Mouse (Mus musculus): ENCODE data around the gene Dph2. TPM values are rescaled to one million over a fixed set of nuclear protein-coding genes. Genes with fewer than 3 reads are reported as not detected.

Dph2 gene
- total and polyA plus RNA-seq, 3 experiments: 25.2 to 27.2 TPM; not detected in 1

GRCm38 (mm10) chr4:117860570-117860969 lies 31.3 kb downstream of the Dph2 start:
- no peaks in the 10 kb centered on the region for H3K79me2 ChIP-seq (ENCODE audit: control insufficient read depth, insufficient read depth, low read length, poor library complexity)
- no peak overlapping the region for H3K9ac ChIP-seq (ENCODE audit: control insufficient read depth, low read depth, low read length, poor library complexity, severe bottlenecking)
- no peaks in the 10 kb centered on the region; a peak in 1 of 4 replicates for H3K36me3 ChIP-seq (ENCODE audit: control insufficient read depth in 1 of 2, insufficient read depth in 2 of 2, low read length in 2 of 2)
- TF ChIP-seq CHD1 (IDR thresholded peaks at IDR 0.05; ENCODE audit: low read depth, low read length) (no peak), HCFC1 (IDR thresholded peaks at IDR 0.05; ENCODE audit: low read depth, low read length) (no peak), CTCF (IDR thresholded peaks at IDR 0.05 in 2 of 3, conservative IDR thresholded peaks at IDR 0.05 in 1 of 3; ENCODE audit: control insufficient read depth in 1 of 3, insufficient read depth in 1 of 3, low read depth in 2 of 3, low read length in 3 of 3, poor library complexity in 1 of 3, severe bottlenecking in 1 of 3) (no peak), MXI1 (IDR thresholded peaks at IDR 0.05; ENCODE audit: low read depth, low read length) (no peak), E2F4 (IDR thresholded peaks at IDR 0.05; ENCODE audit: borderline replicate concordance, low read depth, low read length) (no peak), CHD2 (IDR thresholded peaks at IDR 0.05; ENCODE audit: low read length) (no peak), POLR2AphosphoS5 (IDR thresholded peaks at IDR 0.05; ENCODE audit: borderline replicate concordance, low read depth, low read length) (no peak), ZNF384 (IDR thresholded peaks at IDR 0.05; ENCODE audit: low read depth, low read length) (no peak), MEF2A (IDR thresholded peaks at IDR 0.05; ENCODE audit: extremely low read depth, insufficient replicate concordance, low read depth, low read length, poor library complexity, severe bottlenecking) (no peak), MAX (IDR thresholded peaks at IDR 0.05; ENCODE audit: low read length) (no peak), SMC3 (IDR thresholded peaks at IDR 0.05; ENCODE audit: low read depth, low read length) (no peak), EP300 (IDR thresholded peaks at IDR 0.05; ENCODE audit: low read depth in 1 of 2, low read length in 2 of 2) (no peak), TAL1 (IDR thresholded peaks at IDR 0.05; ENCODE audit: low read length) (no peak), NRF1 (IDR thresholded peaks at IDR 0.05; ENCODE audit: insufficient read depth, low read depth, low read length, poor library complexity, severe bottlenecking) (no peak), SIN3A (IDR thresholded peaks at IDR 0.05; ENCODE audit: low read length) (no peak), MYC (IDR thresholded peaks at IDR 0.05; ENCODE audit: low read depth, low read length) (no peak), POLR2AphosphoS2 (IDR thresholded peaks at IDR 0.05; ENCODE audit: low read length) (no peak), GABPA (IDR thresholded peaks at IDR 0.05; ENCODE audit: low read depth, low read length) (no peak), RCOR1 (IDR thresholded peaks at IDR 0.05; ENCODE audit: low read depth, low read length) (no peak)
- no peaks in the 10 kb centered on the region for H3K4me1 ChIP-seq (ENCODE audit: control insufficient read depth in 1 of 2, insufficient read depth in 2 of 2, low read length in 2 of 2)
- no peaks in the 10 kb centered on the region for H3K27me3 ChIP-seq (ENCODE audit: control insufficient read depth in 1 of 2, insufficient read depth in 2 of 2, low read length in 2 of 2)
- H3K4me3 ChIP-seq (ENCODE audit: control insufficient read depth in 1 of 2, insufficient read depth in 1 of 2, low read depth in 2 of 2, low read length in 2 of 2): no peak overlapping the region
- no peak for DNase-seq (ENCODE audit: low read depth, low spot score)
- H3K27ac ChIP-seq (ENCODE audit: control insufficient read depth, low read depth, low read length): no peak overlapping the region
- no peaks in the 10 kb centered on the region for H3K9me3 ChIP-seq (replicated peaks; ENCODE audit: insufficient read depth, low read length)

GRCm38 (mm10) chr4:117858794-117859193 lies 33.0 kb downstream of the Dph2 start:
- TF ChIP-seq NRF1 (IDR thresholded peaks at IDR 0.05; ENCODE audit: insufficient read depth, low read depth, low read length, poor library complexity, severe bottlenecking): no peak
- TF ChIP-seq CTCF (IDR thresholded peaks at IDR 0.05 in 2 of 3, conservative IDR thresholded peaks at IDR 0.05 in 1 of 3; ENCODE audit: control insufficient read depth in 1 of 3, insufficient read depth in 1 of 3, low read depth in 2 of 3, low read length in 3 of 3, poor library complexity in 1 of 3, severe bottlenecking in 1 of 3): peak; percentile 56 to 70 (median 70)
- TF ChIP-seq SMC3 (IDR thresholded peaks at IDR 0.05; ENCODE audit: low read depth, low read length): peak; percentile 81
- no peak for TF ChIP-seq MYB (IDR thresholded peaks at IDR 0.05; ENCODE audit: low read depth, low read length)
- TF ChIP-seq ZC3H11A (IDR thresholded peaks at IDR 0.05; ENCODE audit: low read depth, low read length): peak; percentile 55; the same call in 1 of the 2 replicates
- no peak for TF ChIP-seq MAFK (IDR thresholded peaks at IDR 0.05; ENCODE audit: borderline replicate concordance, low read depth, low read length)
- TF ChIP-seq MYC (IDR thresholded peaks at IDR 0.05; ENCODE audit: low read depth, low read length): no peak
- no peak for TF ChIP-seq POLR2AphosphoS5 (IDR thresholded peaks at IDR 0.05; ENCODE audit: borderline replicate concordance, low read depth, low read length)
- TF ChIP-seq RAD21 (IDR thresholded peaks at IDR 0.05; ENCODE audit: low read depth, low read length): peak; percentile 64
- Histone ChIP-seq H3K36me3 (ENCODE audit: control insufficient read depth in 1 of 2, insufficient read depth in 2 of 2, low read length in 2 of 2) (no peaks in the 10 kb centered on the region; a peak in 1 of 4 replicates), H3K9me3 (replicated peaks; ENCODE audit: insufficient read depth, low read length) (no peaks in the 10 kb centered on the region), H3K4me1 (ENCODE audit: control insufficient read depth in 1 of 2, insufficient read depth in 2 of 2, low read length in 2 of 2) (no peaks in the 10 kb centered on the region), H3K27me3 (ENCODE audit: control insufficient read depth in 1 of 2, insufficient read depth in 2 of 2, low read length in 2 of 2) (no peaks in the 10 kb centered on the region), H3K9ac (ENCODE audit: control insufficient read depth, low read depth, low read length, poor library complexity, severe bottlenecking) (no peak overlapping the region), H3K79me2 (ENCODE audit: control insufficient read depth, insufficient read depth, low read length, poor library complexity) (no peaks in the 10 kb centered on the region), H3K4me3 (ENCODE audit: control insufficient read depth in 1 of 2, insufficient read depth in 1 of 2, low read depth in 2 of 2, low read length in 2 of 2) (no peak overlapping the region), H3K27ac (ENCODE audit: control insufficient read depth, low read depth, low read length) (no peak overlapping the region)
- peak; percentile 34 for DNase-seq (ENCODE audit: low read depth, low spot score)
